Mouse (Mus musculus): Measurements from ENCODE around the gene D230025D16Rik. TPM values are rescaled to one million over a fixed set of nuclear protein-coding genes. Genes with fewer than 3 reads are reported as not detected.
A peak's percentile ranks its signal among the peaks of the same experiment; 100 is the strongest.
"Not testable (repeated sequence)": the region's sequence is repeated elsewhere in the genome, so short reads cannot be mapped to it uniquely, and the experiment has no call there.

Gene D230025D16Rik
- polyA plus RNA-seq, 1 experiment from 2014 or later, result 39.9 TPM

DNA sequence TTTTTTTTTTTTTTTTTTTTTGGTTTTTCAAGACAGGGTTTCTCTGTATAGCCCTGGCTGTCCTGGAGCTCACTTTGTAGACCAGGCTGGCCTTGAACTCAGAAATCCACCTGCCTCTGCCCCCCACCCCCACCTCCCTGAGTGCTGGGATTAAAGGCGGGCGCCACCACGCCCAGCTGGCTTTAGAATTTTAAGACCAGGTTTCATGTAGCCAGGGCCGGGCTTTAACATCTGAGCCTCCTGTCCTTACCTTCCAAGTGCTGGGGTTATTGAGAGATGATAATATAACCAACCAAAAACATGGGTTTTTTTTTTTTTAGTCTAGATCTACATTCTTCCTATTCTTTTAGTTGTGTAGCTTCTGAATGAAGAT is 7.4 kb downstream of the D230025D16Rik start:
- not testable (repeated sequence) for H3K9ac ChIP-seq (replicated peaks; ENCODE audit: low read length); H3K4me1 ChIP-seq (ENCODE audit: control insufficient read depth, insufficient read depth, low read length); ATAC-seq (ENCODE audit: low FRiP score, low TSS enrichment); DNase-seq; H3K4me2 ChIP-seq (ENCODE audit: low read length); H3K4me3 ChIP-seq (replicated peaks; ENCODE audit: low read depth, low read length); H3K27me3 ChIP-seq (ENCODE audit: control insufficient read depth, insufficient read depth, low read length); H3K9me3 ChIP-seq (ENCODE audit: control insufficient read depth, low read length); H3K27ac ChIP-seq (replicated peaks; ENCODE audit: low read depth, low read length)
- peaks cover 14% of the 10 kb centered on the region for H3K36me3 ChIP-seq (ENCODE audit: control insufficient read depth, insufficient read depth, low read length)
- 92% methylated on average over 4 of the region's 4 CpGs for WGBS

DNA sequence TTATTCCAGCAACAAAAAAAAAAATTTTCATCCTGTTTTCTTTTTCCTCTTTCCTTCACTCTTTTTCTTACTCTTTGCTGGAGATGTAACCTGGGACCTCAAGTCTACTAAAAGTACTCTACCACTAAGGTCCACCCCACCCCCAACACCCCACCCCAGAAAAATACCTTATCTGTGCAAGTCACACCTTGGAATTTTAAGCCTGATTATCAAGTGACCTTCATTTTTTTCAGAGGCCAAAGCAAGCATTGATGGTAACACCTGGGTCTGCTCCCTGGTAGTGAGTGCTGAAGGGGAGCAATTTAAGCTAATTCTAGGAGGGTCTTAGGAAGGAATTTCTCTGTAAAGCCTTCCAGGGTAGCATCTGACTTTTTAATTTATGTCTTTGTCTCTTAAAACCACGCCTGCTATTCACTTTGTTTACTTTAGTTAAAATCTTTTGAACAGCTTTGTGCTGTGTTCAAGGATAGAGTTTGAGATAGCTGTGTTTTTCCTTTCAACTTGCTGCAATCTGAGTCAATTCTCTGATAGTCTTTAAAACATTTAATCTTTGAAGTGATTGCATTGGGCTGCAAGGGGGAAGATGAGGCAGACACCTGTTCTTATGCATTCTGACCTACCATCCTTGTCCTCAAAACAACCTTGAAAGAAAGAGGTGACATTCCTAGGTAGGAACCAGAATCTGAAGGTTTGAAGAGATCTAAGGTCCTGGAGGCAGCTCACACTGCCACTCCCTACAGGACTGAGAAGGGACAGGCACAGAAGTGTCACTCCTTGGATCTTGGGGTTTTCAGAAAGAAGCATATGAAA is 8.4 kb downstream of the D230025D16Rik start:
- H3K4me2 ChIP-seq (ENCODE audit: low read length), result no peak overlapping the region
- DNase-seq, result no peak
- no peaks in the 10 kb centered on the region for H3K4me1 ChIP-seq (ENCODE audit: control insufficient read depth, insufficient read depth, low read length)
- no peak for ATAC-seq (ENCODE audit: low FRiP score, low TSS enrichment)
- H3K4me3 ChIP-seq (replicated peaks; ENCODE audit: low read depth, low read length), result no peak overlapping the region
- no peak overlapping the region for H3K9ac ChIP-seq (replicated peaks; ENCODE audit: low read length)
- no peaks in the 10 kb centered on the region for H3K9me3 ChIP-seq (ENCODE audit: control insufficient read depth, low read length)
- no peaks in the 10 kb centered on the region for H3K27me3 ChIP-seq (ENCODE audit: control insufficient read depth, insufficient read depth, low read length)
- WGBS, result 79% methylated on average over 1 of the region's 1 CpGs
- peaks cover 14% of the 10 kb centered on the region for H3K36me3 ChIP-seq (ENCODE audit: control insufficient read depth, insufficient read depth, low read length)
- no peak overlapping the region for H3K27ac ChIP-seq (replicated peaks; ENCODE audit: low read depth, low read length)

DNA sequence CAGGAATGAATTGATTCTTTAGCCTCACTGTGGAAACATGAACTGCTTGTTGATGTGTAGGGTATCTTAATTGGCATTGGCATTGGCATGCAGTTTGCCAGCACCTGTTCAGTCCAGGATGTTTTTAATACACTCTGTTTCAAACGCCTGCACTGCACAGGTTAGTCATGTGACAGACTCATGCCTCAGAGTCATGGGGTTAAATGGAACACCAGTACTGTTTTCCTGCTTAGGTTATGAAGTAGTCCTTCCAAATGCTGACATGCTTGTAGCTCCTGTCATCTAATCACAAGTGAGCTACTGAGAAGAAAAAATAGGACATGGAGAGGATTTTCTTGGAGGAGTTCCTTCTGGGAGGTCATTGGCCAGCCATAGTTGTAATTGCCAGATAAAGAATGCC is 10.3 kb downstream of the D230025D16Rik start:
- ATAC-seq (ENCODE audit: low FRiP score, low TSS enrichment), result no peak
- Histone ChIP-seq H3K4me1 (ENCODE audit: control insufficient read depth, insufficient read depth, low read length) (no peaks in the 10 kb centered on the region), H3K9me3 (ENCODE audit: control insufficient read depth, low read length) (no peaks in the 10 kb centered on the region), H3K36me3 (ENCODE audit: control insufficient read depth, insufficient read depth, low read length) (peaks cover 32% of the 10 kb centered on the region), H3K9ac (replicated peaks; ENCODE audit: low read length) (no peak overlapping the region), H3K27ac (replicated peaks; ENCODE audit: low read depth, low read length) (no peak overlapping the region), H3K4me2 (ENCODE audit: low read length) (no peak overlapping the region), H3K4me3 (replicated peaks; ENCODE audit: low read depth, low read length) (no peak overlapping the region), H3K27me3 (ENCODE audit: control insufficient read depth, insufficient read depth, low read length) (no peaks in the 10 kb centered on the region)
- WGBS, result 90% methylated on average over 1 of the region's 1 CpGs
- DNase-seq, result no peak

DNA sequence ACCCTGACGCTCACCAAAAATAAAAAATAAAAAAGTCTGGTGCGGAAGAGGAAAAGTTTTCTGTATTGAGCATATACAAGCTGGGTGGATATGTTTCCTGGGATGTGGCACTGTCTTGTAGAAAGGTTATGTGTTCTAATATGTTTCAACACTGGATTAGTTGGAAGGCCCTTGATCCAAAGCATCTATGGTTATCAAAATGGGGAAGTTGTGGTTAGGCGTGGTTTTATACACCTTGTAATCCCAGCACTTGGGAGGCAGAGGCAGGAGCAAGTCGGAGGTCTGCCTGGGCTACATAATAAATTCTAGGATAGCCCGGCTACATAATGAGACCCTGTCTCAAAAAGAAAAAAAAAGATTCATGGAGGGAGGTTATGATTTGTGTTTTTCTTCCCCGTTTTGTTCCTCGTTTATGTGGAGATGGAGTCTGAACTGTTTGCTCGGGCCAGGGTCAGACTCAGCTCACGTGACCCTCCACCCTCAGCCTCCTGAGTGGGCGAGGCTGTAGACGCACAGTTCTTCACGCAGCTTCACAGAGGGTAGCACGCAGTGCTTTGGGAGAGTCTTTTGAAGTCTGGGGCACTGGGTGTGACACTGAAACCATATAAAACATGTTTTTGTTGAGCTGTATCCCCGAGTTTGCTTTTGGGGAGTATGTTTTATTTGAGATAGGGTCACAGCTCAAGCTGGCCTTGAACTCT is 12.6 kb downstream of the D230025D16Rik start:
- no peaks in the 10 kb centered on the region for H3K9me3 ChIP-seq (ENCODE audit: control insufficient read depth, low read length)
- no peak for ATAC-seq (ENCODE audit: low FRiP score, low TSS enrichment)

DNA sequence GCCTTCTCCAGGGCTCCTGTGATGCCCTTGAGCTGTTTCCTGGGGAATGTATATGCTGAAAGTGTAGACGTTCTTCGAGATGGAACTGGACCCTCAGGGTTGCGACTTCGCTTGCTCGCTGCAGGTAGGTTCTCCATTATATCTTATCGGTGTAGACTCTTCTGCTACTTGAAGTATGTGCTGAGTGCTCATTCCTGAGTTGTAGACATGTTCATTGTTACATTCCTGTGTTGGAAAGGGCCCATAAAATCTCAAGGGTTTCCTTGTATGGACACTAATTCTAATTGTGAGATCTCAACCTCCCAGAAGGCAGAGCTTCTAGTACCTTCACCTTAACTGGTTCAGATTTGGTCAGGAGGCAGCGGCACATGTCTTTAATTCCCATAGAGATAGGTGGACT is 16.1 kb downstream of the D230025D16Rik start:
- Histone ChIP-seq H3K27me3 (ENCODE audit: control insufficient read depth, insufficient read depth, low read length) (no peaks in the 10 kb centered on the region), H3K4me1 (ENCODE audit: control insufficient read depth, insufficient read depth, low read length) (no peaks in the 10 kb centered on the region), H3K36me3 (ENCODE audit: control insufficient read depth, insufficient read depth, low read length) (peaks cover 43% of the 10 kb centered on the region), H3K9ac (replicated peaks; ENCODE audit: low read length) (no peak overlapping the region), H3K27ac (replicated peaks; ENCODE audit: low read depth, low read length) (no peak overlapping the region), H3K4me2 (ENCODE audit: low read length) (no peak overlapping the region), H3K9me3 (ENCODE audit: control insufficient read depth, low read length) (no peaks in the 10 kb centered on the region), H3K4me3 (replicated peaks; ENCODE audit: low read depth, low read length) (no peak overlapping the region)
- WGBS, result 97% methylated on average over 7 of the region's 7 CpGs
- DNase-seq (no peak), ATAC-seq (ENCODE audit: low FRiP score, low TSS enrichment) (no peak)

More for the DNA sequence above, 12.6 kb downstream of the D230025D16Rik start:
- no peak overlapping the region for H3K4me3 ChIP-seq (replicated peaks; ENCODE audit: low read depth, low read length)
- WGBS, result 91% methylated on average over 14 of the region's 14 CpGs
- DNase-seq, result no peak
- no peak overlapping the region for H3K4me2 ChIP-seq (ENCODE audit: low read length)
- no peaks in the 10 kb centered on the region for H3K27me3 ChIP-seq (ENCODE audit: control insufficient read depth, insufficient read depth, low read length)
- no peaks in the 10 kb centered on the region for H3K4me1 ChIP-seq (ENCODE audit: control insufficient read depth, insufficient read depth, low read length)
- H3K9ac ChIP-seq (replicated peaks; ENCODE audit: low read length), result no peak overlapping the region
- peaks cover 52% of the 10 kb centered on the region for H3K36me3 ChIP-seq (ENCODE audit: control insufficient read depth, insufficient read depth, low read length)
- no peak overlapping the region for H3K27ac ChIP-seq (replicated peaks; ENCODE audit: low read depth, low read length)

DNA sequence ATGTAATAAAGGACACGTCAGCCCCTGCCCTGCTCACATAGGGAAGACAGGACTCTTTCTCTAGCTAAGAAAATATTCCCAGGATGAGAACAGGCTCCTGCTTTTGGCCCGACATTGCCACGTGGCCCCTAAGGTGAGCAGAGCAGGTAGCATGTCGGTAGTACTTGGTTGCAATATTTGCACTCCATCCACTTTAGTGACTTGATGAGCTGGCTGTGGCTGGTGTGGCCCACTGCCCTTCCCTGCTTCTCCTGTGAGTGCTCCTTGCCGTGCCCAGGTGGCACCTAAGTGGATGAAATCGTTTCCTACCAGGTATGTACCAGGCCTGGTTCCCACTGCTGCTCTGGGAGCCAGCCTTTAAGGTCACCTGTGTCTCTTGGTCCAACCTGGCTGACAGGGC is 27.0 kb downstream of the D230025D16Rik start:
- peaks cover 11% of the 10 kb centered on the region for H3K4me1 ChIP-seq (ENCODE audit: control insufficient read depth, insufficient read depth, low read length)
- H3K9me3 ChIP-seq (ENCODE audit: control insufficient read depth, low read length), result no peaks in the 10 kb centered on the region
- DNase-seq (no peak), ATAC-seq (ENCODE audit: low FRiP score, low TSS enrichment) (no peak)
- H3K4me3 ChIP-seq (replicated peaks; ENCODE audit: low read depth, low read length), result no peak overlapping the region
- no peak overlapping the region for H3K9ac ChIP-seq (replicated peaks; ENCODE audit: low read length)
- H3K36me3 ChIP-seq (ENCODE audit: control insufficient read depth, insufficient read depth, low read length), result peaks cover 54% of the 10 kb centered on the region
- no peak overlapping the region for H3K4me2 ChIP-seq (ENCODE audit: low read length)
- H3K27ac ChIP-seq (replicated peaks; ENCODE audit: low read depth, low read length), result no peak overlapping the region
- 92% methylated on average over 6 of the region's 6 CpGs for WGBS
- peaks cover 13% of the 10 kb centered on the region for H3K27me3 ChIP-seq (ENCODE audit: control insufficient read depth, insufficient read depth, low read length)

DNA sequence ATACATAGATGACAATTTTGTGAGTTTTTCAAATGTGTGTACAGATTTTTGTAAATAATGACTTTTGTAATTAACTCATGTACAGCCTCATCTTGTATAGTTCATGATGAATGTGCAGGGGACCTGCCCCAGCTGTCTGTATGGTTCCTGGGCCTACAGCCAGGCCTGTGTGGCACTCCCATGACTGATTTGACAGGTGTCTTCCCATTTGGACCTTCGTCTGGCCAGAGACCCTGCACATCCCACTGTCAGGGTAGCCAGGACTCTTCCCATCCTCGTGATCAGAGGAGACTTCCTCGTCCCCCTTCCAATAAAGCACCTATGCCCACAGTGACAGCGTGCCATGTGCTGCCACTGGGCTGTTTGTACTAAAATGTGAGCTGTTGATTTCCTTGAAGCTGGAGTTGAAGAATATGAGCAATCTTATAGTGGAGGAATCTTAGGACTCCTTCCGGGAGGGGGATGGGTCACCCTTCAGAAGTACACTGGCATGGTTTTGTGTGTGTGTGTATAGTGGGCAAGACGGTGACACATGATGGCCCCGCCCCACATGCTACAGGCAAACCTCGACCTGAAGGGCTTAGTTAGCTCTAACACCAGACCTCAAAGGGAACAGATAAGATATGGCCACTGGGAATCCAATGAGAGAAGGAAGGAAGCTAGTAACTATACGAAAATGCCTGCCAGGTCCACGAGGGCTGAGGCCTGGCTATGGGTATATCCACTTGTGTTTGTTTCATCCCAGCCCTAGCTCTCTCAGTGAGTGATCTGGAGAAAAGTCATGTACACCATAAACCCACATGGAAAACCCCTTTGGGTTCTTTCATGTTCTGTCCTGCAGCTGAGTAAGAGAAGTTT is 28.0 kb downstream of the D230025D16Rik start:
- no peak overlapping the region for H3K27ac ChIP-seq (replicated peaks; ENCODE audit: low read depth, low read length)
- H3K4me3 ChIP-seq (replicated peaks; ENCODE audit: low read depth, low read length), result no peak overlapping the region
- H3K9me3 ChIP-seq (ENCODE audit: control insufficient read depth, low read length), result no peaks in the 10 kb centered on the region
- ATAC-seq (ENCODE audit: low FRiP score, low TSS enrichment), result no peak
- WGBS, result 91% methylated on average over 10 of the region's 10 CpGs
- H3K4me2 ChIP-seq (ENCODE audit: low read length), result no peak overlapping the region
- peaks cover 47% of the 10 kb centered on the region for H3K36me3 ChIP-seq (ENCODE audit: control insufficient read depth, insufficient read depth, low read length)
- H3K9ac ChIP-seq (replicated peaks; ENCODE audit: low read length), result no peak overlapping the region; the same call in 1 of the 2 replicates
- peaks cover 11% of the 10 kb centered on the region for H3K4me1 ChIP-seq (ENCODE audit: control insufficient read depth, insufficient read depth, low read length)
- H3K27me3 ChIP-seq (ENCODE audit: control insufficient read depth, insufficient read depth, low read length), result peaks cover 20% of the 10 kb centered on the region
- DNase-seq, result no peak

DNA sequence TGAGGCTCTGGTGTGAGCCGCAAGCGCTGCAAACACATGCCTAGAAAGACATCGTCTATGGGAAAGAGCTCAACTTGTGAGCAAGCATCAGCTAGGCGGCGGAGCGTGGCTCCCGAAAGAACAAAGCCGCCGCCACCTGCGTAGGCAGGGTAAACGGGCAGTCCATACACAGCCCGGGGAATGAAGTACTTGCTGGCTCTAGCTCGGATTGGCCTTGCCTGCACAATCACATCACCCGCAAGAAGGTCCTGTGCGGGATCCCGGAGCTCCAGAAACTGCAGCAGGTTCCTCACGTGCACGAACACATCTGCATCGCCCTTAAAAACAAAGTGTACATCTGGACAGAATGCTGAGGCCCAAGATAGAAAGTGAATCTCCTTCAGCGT is 28.8 kb downstream of the D230025D16Rik start:
- DNase-seq (no peak), ATAC-seq (ENCODE audit: low FRiP score, low TSS enrichment) (peak; percentile 7; the same call in 1 of the 2 replicates)
- Histone ChIP-seq H3K36me3 (ENCODE audit: control insufficient read depth, insufficient read depth, low read length) (peaks cover 39% of the 10 kb centered on the region), H3K9me3 (ENCODE audit: control insufficient read depth, low read length) (no peaks in the 10 kb centered on the region), H3K27me3 (ENCODE audit: control insufficient read depth, insufficient read depth, low read length) (peaks cover 28% of the 10 kb centered on the region), H3K27ac (replicated peaks; ENCODE audit: low read depth, low read length) (no peak overlapping the region), H3K4me3 (replicated peaks; ENCODE audit: low read depth, low read length) (peak overlapping the region; percentile 49), H3K9ac (replicated peaks; ENCODE audit: low read length) (peak overlapping the region; percentile 48), H3K4me2 (ENCODE audit: low read length) (peak overlapping the region; percentile 99), H3K4me1 (ENCODE audit: control insufficient read depth, insufficient read depth, low read length) (peaks cover 11% of the 10 kb centered on the region)
- WGBS, result 32% methylated on average over 20 of the region's 20 CpGs

Data from midbrain, embryonic 14.5 days (tissue).